Mouse (Mus musculus) cerebellum, adult 11 months (tissue): Measurements from ENCODE around the gene Gm21731.
"Not testable (repeated sequence)": the region's sequence is repeated elsewhere in the genome, so short reads cannot be mapped to it uniquely, and the experiment has no call there.

Source experiments
- DNase-seq: peaks from one replicate; pipeline ENCODE4 v3.0.0; 2022

Gene Gm21731

GRCm38 (mm10) chr13:120238811-120239210, at the start of gene Gm21731:
Gene Gm21731, plus strand, starts transcription at chr13:120239111.
- not testable (repeated sequence) for DNase-seq

- not testable (repeated sequence) for DNase-seq
Observed at GRCm38 (mm10) chr13:120196189-120196821, 42.6 kb upstream of the Gm21731 start.

GRCm38 (mm10) chr13:120215847-120216246, 23.1 kb upstream of the Gm21731 start, which contains the start of gene Gm21762:
Gene Gm21762, minus strand, starts transcription at chr13:120215947.
- not testable (repeated sequence) for DNase-seq

GRCm38 (mm10) chr13:120220922-120221321, 18.0 kb upstream of the Gm21731 start:
- DNase-seq = not testable (repeated sequence)

- not testable (repeated sequence) for DNase-seq
Observed at GRCm38 (mm10) chr13:120223012-120223659, 15.8 kb upstream of the Gm21731 start.

GRCm38 (mm10) chr13:120231798-120232197, 7.1 kb upstream of the Gm21731 start:
- not testable (repeated sequence) for DNase-seq

- DNase-seq = not testable (repeated sequence)
Observed at GRCm38 (mm10) chr13:120232447-120233049, 6.4 kb upstream of the Gm21731 start.

GRCm38 (mm10) chr13:120251208-120251924, 12.5 kb downstream of the Gm21731 start:
- not testable (repeated sequence) for DNase-seq

- DNase-seq = not testable (repeated sequence)
Observed at GRCm38 (mm10) chr13:120258817-120259658, 20.1 kb downstream of the Gm21731 start.

GRCm38 (mm10) chr13:120259718-120260117, 20.8 kb downstream of the Gm21731 start:
- DNase-seq = not testable (repeated sequence)

- not testable (repeated sequence) for DNase-seq
Observed at GRCm38 (mm10) chr13:120262870-120263269, 24.0 kb downstream of the Gm21731 start, which contains the start of gene AF067061. Gene AF067061, plus strand, starts transcription at chr13:120263114.

GRCm38 (mm10) chr13:120277837-120278236, 38.9 kb downstream of the Gm21731 start:
- DNase-seq = not testable (repeated sequence)

GRCm38 (mm10) chr13:120278784-120279183, 39.9 kb downstream of the Gm21731 start:
- DNase-seq = no peak
